Mouse (Mus musculus) midbrain, embryonic 13.5 days (tissue): Measurements from ENCODE around the gene P4ha2. TPM values are rescaled to one million over a fixed set of nuclear protein-coding genes. Genes with fewer than 3 reads are reported as not detected.
"Not testable (repeated sequence)": the region's sequence is repeated elsewhere in the genome, so short reads cannot be mapped to it uniquely, and the experiment has no call there.

Experiments
- ATAC-seq: fragments of 200-750 bp; cut with Nextera tagmentation; 2 replicates; pipeline ENCODE4 v1.8.0; 2017; ENCODE audit warnings: mild to moderate bottlenecking, moderate TSS enrichment, moderate library complexity
- H3K27ac ChIP-seq: fragments of 300-500 bp; sonication (generic); 2 replicates; pipeline ENCODE4 v1.5.1; 2015; ENCODE audit warnings: inconsistent platforms, mild to moderate bottlenecking, moderate library complexity
- H3K27me3 ChIP-seq: fragments of 300-500 bp; sonication (generic); 2 replicates; pipeline ENCODE4 v1.6.1; 2015; ENCODE audit warnings: mild to moderate bottlenecking, inconsistent platforms
- H3K36me3 ChIP-seq: fragments of 300-500 bp; sonication (generic); 2 replicates; pipeline ENCODE4 v1.6.1; 2015; ENCODE audit warnings: mild to moderate bottlenecking, inconsistent platforms
- H3K4me1 ChIP-seq: fragments of 300-500 bp; sonication (generic); replicated peaks from 2 replicates; pipeline ENCODE4 v1.6.1; 2015; ENCODE audit warnings: inconsistent platforms
- H3K4me2 ChIP-seq: fragments of 300-500 bp; sonication (generic); replicated peaks from 2 replicates; pipeline ENCODE4 v1.6.1; 2015; ENCODE audit warnings: moderate library complexity, mild to moderate bottlenecking, inconsistent platforms
- H3K4me3 ChIP-seq: fragments of 300-500 bp; sonication (generic); replicated peaks from 2 replicates; pipeline ENCODE4 v1.5.1; 2015; ENCODE audit warnings: mild to moderate bottlenecking, inconsistent platforms
- H3K9ac ChIP-seq: fragments of 300-500 bp; sonication (generic); replicated peaks from 2 replicates; pipeline ENCODE4 v1.6.1; 2015; ENCODE audit warnings: mild to moderate bottlenecking, inconsistent platforms
- H3K9me3 ChIP-seq: fragments of 300-500 bp; sonication (generic); 2 replicates; pipeline ENCODE4 v1.6.1; 2016; ENCODE audit warnings: mild to moderate bottlenecking, inconsistent platforms
- WGBS: fragments of 180-500 bp; shearing (Covaris S2); methylation state at CpG from one replicate; pipeline ENCODE4 v1.1.7; 2015; 5-methylcytosine and 5-hydroxymethylcytosine counted together
- polyA plus RNA-seq: library from polyadenylated mRNA; unstranded; fragments of >200 nt; fragmentation: Nextera tagmentation; extraction: Ambion mirVana; gene quantifications from 2 replicates; pipeline ENCODE4 v1.2.1, GENCODE M21; 2015

P4ha2 gene
- polyA plus RNA-seq, 1 experiment from 2014 or later: 7.8 TPM

GRCm38 (mm10) chr11:54126654-54127374, 26.9 kb downstream of the P4ha2 start:
- Histone ChIP-seq H3K9ac (peak overlapping the region; percentile 39; the same call in 1 of the 2 replicates), H3K27me3 (no peaks in the 10 kb centered on the region), H3K27ac (peak overlapping the region; percentile 51; the same call in 1 of the 2 replicates), H3K4me2 (0 out of 2 replicates have a peak overlapping the region, but pooled peaks have one; percentile 9), H3K4me1 (peaks cover 24% of the 10 kb centered on the region), H3K36me3 (no peaks in the 10 kb centered on the region), H3K9me3 (no peaks in the 10 kb centered on the region), H3K4me3 (no peak overlapping the region)
- ATAC-seq: no peak
- WGBS: 46% methylated on average over 15 of the region's 15 CpGs

- H3K4me2 ChIP-seq: no peak overlapping the region
- H3K27me3 ChIP-seq: no peaks in the 10 kb centered on the region
- peaks cover 21% of the 10 kb centered on the region for H3K4me1 ChIP-seq
- H3K4me3 ChIP-seq: no peak overlapping the region
- H3K9ac ChIP-seq: no peak overlapping the region
- ATAC-seq: no peak
- 87% methylated on average over 2 of the region's 2 CpGs for WGBS
- H3K36me3 ChIP-seq: no peaks in the 10 kb centered on the region
- no peaks in the 10 kb centered on the region for H3K9me3 ChIP-seq
- no peak overlapping the region for H3K27ac ChIP-seq
These were observed 27.5 kb downstream of the P4ha2 start for GRCm38 (mm10) chr11:54127397-54127796.

- Histone ChIP-seq H3K4me1 (peaks cover 13% of the 10 kb centered on the region), H3K9ac (no peak overlapping the region), H3K4me2 (no peak overlapping the region), H3K27me3 (no peaks in the 10 kb centered on the region), H3K27ac (no peak overlapping the region), H3K4me3 (no peak overlapping the region), H3K36me3 (no peaks in the 10 kb centered on the region), H3K9me3 (no peaks in the 10 kb centered on the region)
- 90% methylated on average over 8 of the region's 8 CpGs for WGBS
- no peak for ATAC-seq
These were observed 30.1 kb downstream of the P4ha2 start for GRCm38 (mm10) chr11:54129955-54130354.

- no peak overlapping the region for H3K4me3 ChIP-seq
- no peaks in the 10 kb centered on the region for H3K36me3 ChIP-seq
- no peak overlapping the region for H3K9ac ChIP-seq
- WGBS: 68% methylated on average over 6 of the region's 6 CpGs
- no peak for ATAC-seq
- H3K27ac ChIP-seq: no peak overlapping the region
- no peaks in the 10 kb centered on the region for H3K27me3 ChIP-seq
- no peak overlapping the region for H3K4me2 ChIP-seq
- peaks cover 13% of the 10 kb centered on the region for H3K4me1 ChIP-seq
- H3K9me3 ChIP-seq: no peaks in the 10 kb centered on the region
These were observed 30.8 kb downstream of the P4ha2 start for GRCm38 (mm10) chr11:54130721-54131120.

GRCm38 (mm10) chr11:54132290-54132689, 32.4 kb downstream of the P4ha2 start:
- H3K4me2 ChIP-seq: no peak overlapping the region
- WGBS: 90% methylated on average over 10 of the region's 10 CpGs

GRCm38 (mm10) chr11:54134905-54135304, 35.0 kb downstream of the P4ha2 start:
- H3K9me3 ChIP-seq: no peaks in the 10 kb centered on the region
- no peak overlapping the region for H3K27ac ChIP-seq
- H3K4me2 ChIP-seq: no peak overlapping the region
- H3K4me3 ChIP-seq: no peak overlapping the region
- H3K4me1 ChIP-seq: no peaks in the 10 kb centered on the region
- ATAC-seq: no peak
- no peaks in the 10 kb centered on the region for H3K36me3 ChIP-seq
- 76% methylated on average over 6 of the region's 6 CpGs for WGBS
- H3K9ac ChIP-seq: no peak overlapping the region
- no peaks in the 10 kb centered on the region for H3K27me3 ChIP-seq

More at GRCm38 (mm10) chr11:54132290-54132689, 32.4 kb downstream of the P4ha2 start:
- no peak overlapping the region for H3K4me3 ChIP-seq
- H3K27ac ChIP-seq: no peak overlapping the region
- H3K4me1 ChIP-seq: peaks cover 2% of the 10 kb centered on the region
- no peak overlapping the region for H3K9ac ChIP-seq
- H3K36me3 ChIP-seq: no peaks in the 10 kb centered on the region
- H3K9me3 ChIP-seq: no peaks in the 10 kb centered on the region
- no peaks in the 10 kb centered on the region for H3K27me3 ChIP-seq
- no peak for ATAC-seq

GRCm38 (mm10) chr11:54140159-54140558, 40.3 kb downstream of the P4ha2 start:
- not testable (repeated sequence) for H3K9me3 ChIP-seq, H3K4me2 ChIP-seq, H3K27me3 ChIP-seq, H3K27ac ChIP-seq, H3K36me3 ChIP-seq, H3K4me3 ChIP-seq, H3K4me1 ChIP-seq, ATAC-seq, H3K9ac ChIP-seq
- 44% methylated on average over 2 of the region's 2 CpGs for WGBS

- ATAC-seq: no peak
- Histone ChIP-seq H3K27me3 (no peaks in the 10 kb centered on the region), H3K4me2 (no peak overlapping the region), H3K4me1 (no peaks in the 10 kb centered on the region), H3K27ac (no peak overlapping the region), H3K9ac (no peak overlapping the region), H3K36me3 (no peaks in the 10 kb centered on the region), H3K4me3 (no peak overlapping the region), H3K9me3 (no peaks in the 10 kb centered on the region)
- WGBS: 87% methylated on average over 7 of the region's 7 CpGs
These were observed 41.5 kb downstream of the P4ha2 start for GRCm38 (mm10) chr11:54141200-54141971.

GRCm38 (mm10) chr11:54144886-54145285, 45.0 kb downstream of the P4ha2 start:
- no peak overlapping the region for H3K4me2 ChIP-seq
- WGBS: 28% methylated on average over 3 of the region's 3 CpGs
- H3K9ac ChIP-seq: no peak overlapping the region
- no peak overlapping the region for H3K27ac ChIP-seq
- ATAC-seq: no peak
- no peaks in the 10 kb centered on the region for H3K4me1 ChIP-seq
- H3K27me3 ChIP-seq: no peaks in the 10 kb centered on the region
- no peak overlapping the region for H3K4me3 ChIP-seq
- H3K9me3 ChIP-seq: no peaks in the 10 kb centered on the region
- H3K36me3 ChIP-seq: no peaks in the 10 kb centered on the region

- Histone ChIP-seq H3K36me3 (no peaks in the 10 kb centered on the region), H3K27ac (no peak overlapping the region), H3K9me3 (no peaks in the 10 kb centered on the region), H3K4me2 (no peak overlapping the region), H3K27me3 (no peaks in the 10 kb centered on the region), H3K4me3 (no peak overlapping the region), H3K9ac (no peak overlapping the region), H3K4me1 (no peaks in the 10 kb centered on the region)
- ATAC-seq: no peak
- WGBS: 76% methylated on average over 6 of the region's 6 CpGs
These were observed 46.1 kb downstream of the P4ha2 start for GRCm38 (mm10) chr11:54145990-54146389.

GRCm38 (mm10) chr11:54149791-54150465, 50.0 kb downstream of the P4ha2 start:
- H3K9ac ChIP-seq: no peak overlapping the region
- no peak overlapping the region for H3K27ac ChIP-seq
- no peak overlapping the region for H3K4me2 ChIP-seq
- no peaks in the 10 kb centered on the region for H3K36me3 ChIP-seq
- no peak overlapping the region for H3K4me3 ChIP-seq
- no peaks in the 10 kb centered on the region for H3K27me3 ChIP-seq
- WGBS: 89% methylated on average over 3 of the region's 3 CpGs
- no peaks in the 10 kb centered on the region for H3K4me1 ChIP-seq
- no peak for ATAC-seq
- no peaks in the 10 kb centered on the region for H3K9me3 ChIP-seq

GRCm38 (mm10) chr11:54151141-54151540, 51.2 kb downstream of the P4ha2 start:
- Histone ChIP-seq H3K4me3 (no peak overlapping the region), H3K9ac (no peak overlapping the region), H3K4me2 (no peak overlapping the region), H3K27ac (no peak overlapping the region), H3K4me1 (no peaks in the 10 kb centered on the region), H3K9me3 (no peaks in the 10 kb centered on the region), H3K27me3 (no peaks in the 10 kb centered on the region), H3K36me3 (no peaks in the 10 kb centered on the region)
- WGBS: 68% methylated on average over 7 of the region's 7 CpGs
- no peak for ATAC-seq
